Mouse (Mus musculus): ENCODE measurements around the gene Supt5. TPM values are rescaled to one million over a fixed set of nuclear protein-coding genes. Genes with fewer than 3 reads are reported as not detected.

Supt5 gene
- total and polyA plus RNA-seq, 2 experiments from 2014 or later: 36.6 to 71.4 TPM

- WGBS: 86% methylated on average over 9 of the region's 9 CpGs
- ATAC-seq (ENCODE audit: insufficient read depth, low read depth) (no peak), DNase-seq (ENCODE audit: low spot score) (no peak)
- H3K4me1 ChIP-seq (ENCODE audit: control insufficient read depth, insufficient read depth): peaks cover 33% of the 10 kb centered on the region
- H3K27me3 ChIP-seq (ENCODE audit: control insufficient read depth, insufficient read depth, low read length): no peaks in the 10 kb centered on the region
- H3K4me3 ChIP-seq (ENCODE audit: low read depth, low read length): no peak overlapping the region
- peaks cover 35% of the 10 kb centered on the region for H3K36me3 ChIP-seq (replicated peaks; ENCODE audit: control insufficient read depth, insufficient read depth, low read length)
- no peak overlapping the region for H3K4me2 ChIP-seq (ENCODE audit: low read depth, low read length)
- TF ChIP-seq CTCF (IDR thresholded peaks at IDR 0.05; ENCODE audit: low read depth) (no peak), EP300 (IDR thresholded peaks at IDR 0.05; ENCODE audit: low read depth) (no peak)
- no peak overlapping the region for H3K9ac ChIP-seq (replicated peaks; ENCODE audit: low read depth, low read length)
- H3K9me3 ChIP-seq (replicated peaks; ENCODE audit: control insufficient read depth, low read length): no peaks in the 10 kb centered on the region
- H3K27ac ChIP-seq (ENCODE audit: low read depth): peak overlapping the region; percentile 36; the same call in 1 of the 2 replicates
Observed at GRCm38 (mm10) chr7:28385196-28385595, 46.6 kb upstream of the Supt5 start.

GRCm38 (mm10) chr7:28384162-28384561, 45.6 kb upstream of the Supt5 start:
- H3K4me1 ChIP-seq (ENCODE audit: control insufficient read depth, insufficient read depth): peaks cover 39% of the 10 kb centered on the region
- ATAC-seq (ENCODE audit: insufficient read depth, low read depth) (no peak), DNase-seq (ENCODE audit: low spot score) (no peak)
- H3K9ac ChIP-seq (replicated peaks; ENCODE audit: low read depth, low read length): no peak overlapping the region
- no peak overlapping the region for H3K4me3 ChIP-seq (ENCODE audit: low read depth, low read length)
- H3K27me3 ChIP-seq (ENCODE audit: control insufficient read depth, insufficient read depth, low read length): no peaks in the 10 kb centered on the region
- TF ChIP-seq EP300 (IDR thresholded peaks at IDR 0.05; ENCODE audit: low read depth) (no peak), CTCF (IDR thresholded peaks at IDR 0.05; ENCODE audit: low read depth) (no peak)
- H3K36me3 ChIP-seq (replicated peaks; ENCODE audit: control insufficient read depth, insufficient read depth, low read length): peaks cover 27% of the 10 kb centered on the region
- H3K27ac ChIP-seq (ENCODE audit: low read depth): peak overlapping the region; percentile 100; the same call in 1 of the 2 replicates
- 75% methylated on average over 6 of the region's 6 CpGs for whole genome bisulfite sequencing
- no peaks in the 10 kb centered on the region for H3K9me3 ChIP-seq (replicated peaks; ENCODE audit: control insufficient read depth, low read length)
- H3K4me2 ChIP-seq (ENCODE audit: low read depth, low read length): no peak overlapping the region

- no peak for ATAC-seq (ENCODE audit: insufficient read depth, low read depth)
Observed at GRCm38 (mm10) chr7:28383606-28384005, 45.1 kb upstream of the Supt5 start.

GRCm38 (mm10) chr7:28382981-28383396, 44.4 kb upstream of the Supt5 start:
- Histone ChIP-seq H3K9ac (replicated peaks; ENCODE audit: low read depth, low read length) (peak overlapping the region; percentile 76; the same call in 1 of the 2 replicates), H3K36me3 (replicated peaks; ENCODE audit: control insufficient read depth, insufficient read depth, low read length) (peaks cover 19% of the 10 kb centered on the region), H3K27ac (ENCODE audit: low read depth) (peak overlapping the region; percentile 100), H3K4me3 (ENCODE audit: low read depth, low read length) (0 out of 2 replicates have a peak overlapping the region, but pooled peaks have one; percentile 3), H3K27me3 (ENCODE audit: control insufficient read depth, insufficient read depth, low read length) (no peaks in the 10 kb centered on the region), H3K9me3 (replicated peaks; ENCODE audit: control insufficient read depth, low read length) (no peaks in the 10 kb centered on the region), H3K4me1 (ENCODE audit: control insufficient read depth, insufficient read depth) (peaks cover 39% of the 10 kb centered on the region), H3K4me2 (ENCODE audit: low read depth, low read length) (peak overlapping the region; percentile 81)
- TF ChIP-seq CTCF (IDR thresholded peaks at IDR 0.05; ENCODE audit: low read depth): no peak
- TF ChIP-seq EP300 (IDR thresholded peaks at IDR 0.05; ENCODE audit: low read depth): no peak
- DNase-seq (ENCODE audit: low spot score): peak; percentile 75
- WGBS: 11% methylated on average over 11 of the region's 11 CpGs
- peak; percentile 3; the same call in 1 of the 2 replicates for ATAC-seq (ENCODE audit: insufficient read depth, low read depth)

More at GRCm38 (mm10) chr7:28383606-28384005, 45.1 kb upstream of the Supt5 start:
- Histone ChIP-seq H3K27me3 (ENCODE audit: control insufficient read depth, insufficient read depth, low read length) (no peaks in the 10 kb centered on the region), H3K9me3 (replicated peaks; ENCODE audit: control insufficient read depth, low read length) (no peaks in the 10 kb centered on the region), H3K4me1 (ENCODE audit: control insufficient read depth, insufficient read depth) (peaks cover 39% of the 10 kb centered on the region), H3K27ac (ENCODE audit: low read depth) (peak overlapping the region; percentile 100), H3K4me2 (ENCODE audit: low read depth, low read length) (no peak overlapping the region; the same call in 1 of the 2 replicates), H3K4me3 (ENCODE audit: low read depth, low read length) (no peak overlapping the region), H3K9ac (replicated peaks; ENCODE audit: low read depth, low read length) (no peak overlapping the region; the same call in 1 of the 2 replicates), H3K36me3 (replicated peaks; ENCODE audit: control insufficient read depth, insufficient read depth, low read length) (peaks cover 21% of the 10 kb centered on the region)
- no peak for DNase-seq (ENCODE audit: low spot score)
- TF ChIP-seq CTCF (IDR thresholded peaks at IDR 0.05; ENCODE audit: low read depth) (no peak), EP300 (IDR thresholded peaks at IDR 0.05; ENCODE audit: low read depth) (no peak)
- 63% methylated on average over 4 of the region's 4 CpGs for WGBS

- peaks cover 42% of the 10 kb centered on the region for H3K4me1 ChIP-seq (ENCODE audit: control insufficient read depth, insufficient read depth)
- ATAC-seq (ENCODE audit: insufficient read depth, low read depth): 0 out of 2 replicates have a peak, but pooled peaks have one; percentile 7
- peak overlapping the region; percentile 48 for H3K4me3 ChIP-seq (ENCODE audit: low read depth, low read length)
- TF ChIP-seq EP300 (IDR thresholded peaks at IDR 0.05; ENCODE audit: low read depth) (no peak), CTCF (IDR thresholded peaks at IDR 0.05; ENCODE audit: low read depth) (no peak)
- peaks cover 22% of the 10 kb centered on the region for H3K36me3 ChIP-seq (replicated peaks; ENCODE audit: control insufficient read depth, insufficient read depth, low read length)
- DNase-seq (ENCODE audit: low spot score): peak; percentile 54
- 0 out of 2 replicates have a peak overlapping the region, but pooled peaks have one; percentile 76 for H3K9ac ChIP-seq (replicated peaks; ENCODE audit: low read depth, low read length)
- WGBS: 27% methylated on average over 10 of the region's 12 CpGs
- H3K27me3 ChIP-seq (ENCODE audit: control insufficient read depth, insufficient read depth, low read length): no peaks in the 10 kb centered on the region
- H3K9me3 ChIP-seq (replicated peaks; ENCODE audit: control insufficient read depth, low read length): no peaks in the 10 kb centered on the region
- H3K27ac ChIP-seq (ENCODE audit: low read depth): peak overlapping the region; percentile 100
- H3K4me2 ChIP-seq (ENCODE audit: low read depth, low read length): peak overlapping the region; percentile 81
Observed at GRCm38 (mm10) chr7:28382347-28382951, 43.9 kb upstream of the Supt5 start.
